Mouse (Mus musculus): ENCODE data around the gene Zfp784. TPM values are rescaled to one million over a fixed set of nuclear protein-coding genes. Genes with fewer than 3 reads are reported as not detected.
"Not testable (repeated sequence)": the region's sequence is repeated elsewhere in the genome, so short reads cannot be mapped to it uniquely, and the experiment has no call there.

Zfp784 gene
- total and polyA plus RNA-seq, 3 experiments = 1.3 to 2.7 (median 2.5) TPM

DNA sequence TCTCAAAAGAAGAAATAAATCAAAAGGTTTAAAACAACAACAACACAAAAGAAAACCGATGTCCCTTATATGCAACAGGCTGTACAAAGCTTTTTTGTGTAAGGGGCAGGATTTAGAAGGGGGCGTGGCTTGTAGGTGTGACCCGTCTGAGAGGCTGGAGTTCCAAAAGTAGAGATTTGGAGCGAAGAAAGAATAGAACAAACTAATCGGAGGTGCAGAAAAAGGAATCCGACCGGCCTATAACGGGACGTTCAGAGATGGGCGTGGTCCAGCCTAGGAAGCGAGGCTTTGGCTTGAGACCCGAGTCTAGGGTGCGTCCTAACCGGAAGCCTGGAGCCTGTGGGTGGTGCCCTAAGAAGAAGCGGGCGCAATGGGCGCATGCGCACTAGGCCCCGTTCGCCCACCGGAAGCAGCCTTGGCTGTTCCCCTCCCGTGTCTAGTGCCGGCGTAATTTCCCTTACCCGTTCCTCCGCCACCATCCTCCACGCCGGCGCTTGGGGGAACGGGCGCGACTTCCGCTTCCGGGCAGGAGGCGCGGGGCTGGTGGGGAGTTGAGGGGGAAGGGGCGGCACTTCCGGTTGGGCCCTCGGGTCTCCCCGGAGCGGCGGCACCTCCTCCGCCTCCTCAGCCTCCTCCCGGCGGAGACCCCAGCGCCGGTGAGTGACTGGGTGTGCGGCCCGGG, 18.1 kb downstream of the Zfp784 start, which contains the start of the genes Zfp865 and Ccdc106:
Zfp865 (plus strand) TSS at position 377 of the 682 bp plus-strand sequence.
Ccdc106 (plus strand) TSS at position 554 of the 682 bp plus-strand sequence.
- Histone ChIP-seq H3K4me1 (ENCODE audit: insufficient read depth, low read depth, low read length) (peaks cover 70% of the 10 kb centered on the region), H3K27me3 (ENCODE audit: insufficient read depth, low read length) (no peaks in the 10 kb centered on the region), H3K9me3 (replicated peaks) (peaks cover 13% of the 10 kb centered on the region), H3K4me3 (ENCODE audit: low read depth, low read length) (peak within 1 kb of the TSS; percentile 80), H3K36me3 (replicated peaks) (peaks cover 61% of the 10 kb centered on the region)
- no peak for TF ChIP-seq CTCF (IDR thresholded peaks at IDR 0.05; ENCODE audit: low read depth, low read length)
- no peak for TF ChIP-seq GATA1 (IDR thresholded peaks at IDR 0.05; ENCODE audit: borderline replicate concordance, low read length)
- TF ChIP-seq GATA2 (IDR thresholded peaks at IDR 0.05; ENCODE audit: borderline replicate concordance, low read depth, low read length) = no peak
- TF ChIP-seq TAL1 (conservative IDR thresholded peaks at IDR 0.05; ENCODE audit: low read depth, low read length) = no peak
- TF ChIP-seq POLR2AphosphoS5 (IDR thresholded peaks at IDR 0.05; ENCODE audit: insufficient replicate concordance, low read depth, low read length) = no peak
- ATAC-seq (ENCODE audit: extremely low read depth, insufficient number of reproducible peaks, low FRiP score, poor library complexity, severe bottlenecking) (peak; percentile 83), DNase-seq (ENCODE audit: low spot score) (peak; percentile 93)

DNA sequence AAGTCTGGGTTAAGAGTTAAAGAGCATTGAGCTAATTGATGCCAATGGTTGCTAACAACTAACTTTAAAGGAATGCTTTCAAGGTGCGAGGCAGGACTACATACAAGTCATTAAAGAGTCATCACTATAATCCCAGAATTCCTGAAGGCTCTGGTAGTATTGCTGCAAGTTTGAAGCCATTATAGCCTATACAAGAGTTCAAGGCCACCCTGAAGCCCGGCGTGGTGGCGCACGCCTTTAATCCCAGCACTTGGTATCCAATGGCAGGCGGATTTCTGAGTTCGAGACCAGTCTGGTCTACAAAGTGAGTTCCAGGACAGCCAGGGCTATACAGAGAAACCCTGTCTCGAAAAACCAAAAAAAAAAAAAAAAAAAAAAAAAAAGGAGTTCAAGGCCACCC, 18.7 kb downstream of the Zfp784 start:
- not testable (repeated sequence) for DNase-seq (ENCODE audit: low spot score); ATAC-seq (ENCODE audit: extremely low read depth, insufficient number of reproducible peaks, low FRiP score, poor library complexity, severe bottlenecking); H3K27me3 ChIP-seq (ENCODE audit: insufficient read depth, low read length)
- peaks cover 65% of the 10 kb centered on the region for H3K4me1 ChIP-seq (ENCODE audit: insufficient read depth, low read depth, low read length)
- peaks cover 55% of the 10 kb centered on the region for H3K36me3 ChIP-seq (replicated peaks)
- peak overlapping the region; percentile 80 for H3K4me3 ChIP-seq (ENCODE audit: low read depth, low read length)
- peaks cover 13% of the 10 kb centered on the region for H3K9me3 ChIP-seq (replicated peaks)

DNA sequence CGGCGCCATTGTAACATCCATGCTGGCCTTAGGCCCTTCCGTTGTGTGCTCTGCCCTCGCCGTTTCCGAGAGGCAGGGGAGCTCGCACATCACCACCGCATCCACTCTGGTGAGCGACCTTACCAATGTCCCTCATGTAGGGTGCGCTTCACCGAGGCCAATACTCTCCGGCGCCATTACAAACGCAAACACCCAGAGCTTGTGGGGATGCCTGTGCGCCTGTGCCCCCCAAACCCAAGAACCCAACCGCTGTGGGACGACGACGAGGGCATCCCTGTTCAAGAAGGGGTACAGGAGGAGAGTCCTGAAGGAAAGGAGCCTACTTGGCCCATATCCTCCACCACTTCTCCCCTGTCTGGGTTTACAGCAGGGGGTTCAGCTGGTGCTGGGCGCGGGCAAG, 20.3 kb downstream of the Zfp784 start:
- no peak for TF ChIP-seq POLR2AphosphoS5 (IDR thresholded peaks at IDR 0.05; ENCODE audit: insufficient replicate concordance, low read depth, low read length)
- no peak for TF ChIP-seq TAL1 (conservative IDR thresholded peaks at IDR 0.05; ENCODE audit: low read depth, low read length)
- TF ChIP-seq CTCF (IDR thresholded peaks at IDR 0.05; ENCODE audit: low read depth, low read length) = no peak
- TF ChIP-seq GATA1 (IDR thresholded peaks at IDR 0.05; ENCODE audit: borderline replicate concordance, low read length) = no peak
- no peak for TF ChIP-seq GATA2 (IDR thresholded peaks at IDR 0.05; ENCODE audit: borderline replicate concordance, low read depth, low read length)
- DNase-seq (ENCODE audit: low spot score) (no peak), ATAC-seq (ENCODE audit: extremely low read depth, insufficient number of reproducible peaks, low FRiP score, poor library complexity, severe bottlenecking) (no peak)
- H3K9me3 ChIP-seq (replicated peaks) = peaks cover 13% of the 10 kb centered on the region
- no peaks in the 10 kb centered on the region for H3K27me3 ChIP-seq (ENCODE audit: insufficient read depth, low read length)
- peaks cover 56% of the 10 kb centered on the region for H3K4me1 ChIP-seq (ENCODE audit: insufficient read depth, low read depth, low read length)
- peaks cover 42% of the 10 kb centered on the region for H3K36me3 ChIP-seq (replicated peaks)
- no peak overlapping the region; the same call in 1 of the 2 replicates for H3K4me3 ChIP-seq (ENCODE audit: low read depth, low read length)

DNA sequence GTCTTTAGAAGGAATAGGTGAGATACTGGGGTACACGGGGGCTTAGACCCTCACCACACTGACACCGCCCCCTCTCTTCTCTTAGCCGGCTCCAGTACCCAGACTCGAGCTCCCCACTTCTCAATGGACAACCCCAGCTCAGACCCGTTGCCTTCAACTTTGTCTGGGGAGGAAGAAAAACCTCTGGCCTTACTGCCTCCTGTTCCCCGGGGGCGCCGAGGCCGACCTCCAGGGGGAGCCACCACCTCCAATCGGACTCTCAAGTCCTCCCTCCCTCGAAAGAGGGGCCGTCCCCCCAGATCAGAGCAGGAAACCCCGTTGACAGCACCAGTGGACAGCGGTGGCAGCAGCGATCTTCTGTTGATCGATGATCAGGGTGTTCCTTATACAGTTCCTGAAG, 20.9 kb downstream of the Zfp784 start:
- Histone ChIP-seq H3K4me3 (ENCODE audit: low read depth, low read length) (no peak overlapping the region; the same call in 1 of the 2 replicates), H3K9me3 (replicated peaks) (peaks cover 13% of the 10 kb centered on the region), H3K27me3 (ENCODE audit: insufficient read depth, low read length) (no peaks in the 10 kb centered on the region), H3K36me3 (replicated peaks) (peaks cover 42% of the 10 kb centered on the region), H3K4me1 (ENCODE audit: insufficient read depth, low read depth, low read length) (peaks cover 56% of the 10 kb centered on the region)
- TF ChIP-seq TAL1 (conservative IDR thresholded peaks at IDR 0.05; ENCODE audit: low read depth, low read length) (no peak), GATA2 (IDR thresholded peaks at IDR 0.05; ENCODE audit: borderline replicate concordance, low read depth, low read length) (no peak), GATA1 (IDR thresholded peaks at IDR 0.05; ENCODE audit: borderline replicate concordance, low read length) (no peak), CTCF (IDR thresholded peaks at IDR 0.05; ENCODE audit: low read depth, low read length) (no peak), POLR2AphosphoS5 (IDR thresholded peaks at IDR 0.05; ENCODE audit: insufficient replicate concordance, low read depth, low read length) (no peak)
- ATAC-seq (ENCODE audit: extremely low read depth, insufficient number of reproducible peaks, low FRiP score, poor library complexity, severe bottlenecking) (no peak), DNase-seq (ENCODE audit: low spot score) (no peak)

DNA sequence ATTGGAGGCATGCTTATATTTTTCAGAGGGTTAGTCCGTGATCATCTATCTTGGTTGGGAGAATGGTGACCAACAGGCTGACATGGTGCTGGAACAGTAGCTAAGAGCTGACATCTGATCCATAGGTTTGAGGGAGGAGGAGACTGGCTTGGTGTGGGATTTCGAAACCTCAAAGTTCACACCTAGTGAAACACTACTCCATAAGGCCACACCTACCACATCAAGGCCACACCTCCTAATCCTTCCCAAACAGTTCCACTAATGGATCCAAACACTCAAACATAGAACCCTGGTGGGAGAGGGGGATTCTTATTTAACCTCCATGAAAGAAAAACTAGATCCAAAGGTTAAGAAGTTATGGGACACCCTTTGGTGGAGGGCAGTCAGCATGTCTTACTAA, 21.3 kb downstream of the Zfp784 start:
- ATAC-seq (ENCODE audit: extremely low read depth, insufficient number of reproducible peaks, low FRiP score, poor library complexity, severe bottlenecking) (no peak), DNase-seq (ENCODE audit: low spot score) (no peak)
- H3K4me1 ChIP-seq (ENCODE audit: insufficient read depth, low read depth, low read length) = peaks cover 54% of the 10 kb centered on the region
- no peak overlapping the region for H3K4me3 ChIP-seq (ENCODE audit: low read depth, low read length)
- no peaks in the 10 kb centered on the region for H3K27me3 ChIP-seq (ENCODE audit: insufficient read depth, low read length)
- H3K9me3 ChIP-seq (replicated peaks) = peaks cover 13% of the 10 kb centered on the region
- TF ChIP-seq TAL1 (conservative IDR thresholded peaks at IDR 0.05; ENCODE audit: low read depth, low read length) = no peak
- no peak for TF ChIP-seq GATA2 (IDR thresholded peaks at IDR 0.05; ENCODE audit: borderline replicate concordance, low read depth, low read length)
- TF ChIP-seq GATA1 (IDR thresholded peaks at IDR 0.05; ENCODE audit: borderline replicate concordance, low read length) = no peak
- TF ChIP-seq CTCF (IDR thresholded peaks at IDR 0.05; ENCODE audit: low read depth, low read length) = no peak
- TF ChIP-seq POLR2AphosphoS5 (IDR thresholded peaks at IDR 0.05; ENCODE audit: insufficient replicate concordance, low read depth, low read length) = no peak
- H3K36me3 ChIP-seq (replicated peaks) = peaks cover 41% of the 10 kb centered on the region

DNA sequence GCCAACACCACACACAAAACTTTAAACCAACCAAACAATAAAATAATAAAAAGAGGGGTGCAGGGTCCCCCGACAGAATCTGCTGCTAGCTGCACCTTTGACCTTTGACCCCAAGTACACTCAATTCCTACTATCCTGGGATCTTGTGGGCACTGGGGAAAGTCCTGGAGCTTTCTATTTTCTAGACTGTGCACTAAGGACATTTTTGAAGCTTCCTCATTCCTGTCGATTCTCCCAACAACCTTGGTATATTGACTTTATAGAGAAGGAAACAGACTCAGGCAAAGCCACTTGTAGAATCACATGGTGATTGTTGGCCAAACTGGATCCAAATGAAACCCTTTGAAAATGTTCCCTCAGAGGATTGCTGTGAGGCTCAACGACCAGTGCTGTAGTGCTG, 22.2 kb downstream of the Zfp784 start:
- H3K27me3 ChIP-seq (ENCODE audit: insufficient read depth, low read length) = no peaks in the 10 kb centered on the region
- H3K4me3 ChIP-seq (ENCODE audit: low read depth, low read length) = peak overlapping the region; percentile 73
- TF ChIP-seq POLR2AphosphoS5 (IDR thresholded peaks at IDR 0.05; ENCODE audit: insufficient replicate concordance, low read depth, low read length) = no peak
- TF ChIP-seq GATA1 (IDR thresholded peaks at IDR 0.05; ENCODE audit: borderline replicate concordance, low read length) = no peak
- TF ChIP-seq GATA2 (IDR thresholded peaks at IDR 0.05; ENCODE audit: borderline replicate concordance, low read depth, low read length) = no peak
- no peak for TF ChIP-seq CTCF (IDR thresholded peaks at IDR 0.05; ENCODE audit: low read depth, low read length)
- TF ChIP-seq TAL1 (conservative IDR thresholded peaks at IDR 0.05; ENCODE audit: low read depth, low read length) = no peak
- H3K36me3 ChIP-seq (replicated peaks) = peaks cover 42% of the 10 kb centered on the region
- H3K9me3 ChIP-seq (replicated peaks) = peaks cover 13% of the 10 kb centered on the region
- peaks cover 51% of the 10 kb centered on the region for H3K4me1 ChIP-seq (ENCODE audit: insufficient read depth, low read depth, low read length)
- DNase-seq (ENCODE audit: low spot score) (no peak), ATAC-seq (ENCODE audit: extremely low read depth, insufficient number of reproducible peaks, low FRiP score, poor library complexity, severe bottlenecking) (no peak)

Measured in G1E (cell line).